Mouse (Mus musculus): Measurements from ENCODE around the gene Cyp39a1. TPM values are rescaled to one million over a fixed set of nuclear protein-coding genes. Genes with fewer than 3 reads are reported as not detected.

Cyp39a1 gene
- polyA plus RNA-seq, 1 experiment from 2014 or later = 41.1 TPM

GRCm38 (mm10) chr17:43731327-43731726 lies 64.1 kb downstream of the Cyp39a1 start:
- no peak for DNase-seq (ENCODE audit: low spot score)
- Histone ChIP-seq H3K4me1 (replicated peaks; ENCODE audit: control insufficient read depth, insufficient read depth, low read length) (no peaks in the 10 kb centered on the region), H3K4me3 (ENCODE audit: low read depth, low read length) (no peak overlapping the region), H3K4me2 (ENCODE audit: low read depth, low read length, severe bottlenecking) (no peak overlapping the region), H3K9ac (ENCODE audit: low read length) (no peak overlapping the region), H3K9me3 (ENCODE audit: control insufficient read depth, low read length) (no peaks in the 10 kb centered on the region), H3K36me3 (ENCODE audit: control insufficient read depth, insufficient read depth, low read length) (no peaks in the 10 kb centered on the region; the same call in 1 of the 2 replicates), H3K27me3 (ENCODE audit: control insufficient read depth, insufficient read depth, low read length) (no peaks in the 10 kb centered on the region), H3K27ac (ENCODE audit: low read depth, low read length) (no peak overlapping the region)
- WGBS = 82% methylated on average over 8 of the region's 8 CpGs
- ATAC-seq (replicated peaks; ENCODE audit: low FRiP score) = no peak

- Histone ChIP-seq H3K4me3 (ENCODE audit: low read depth, low read length) (no peak overlapping the region), H3K9me3 (ENCODE audit: control insufficient read depth, low read length) (no peaks in the 10 kb centered on the region)
These were observed 64.8 kb downstream of the Cyp39a1 start for GRCm38 (mm10) chr17:43731976-43732375.

GRCm38 (mm10) chr17:43734252-43734651 lies 67.0 kb downstream of the Cyp39a1 start:
- Histone ChIP-seq H3K27me3 (ENCODE audit: control insufficient read depth, insufficient read depth, low read length) (no peaks in the 10 kb centered on the region), H3K27ac (ENCODE audit: low read depth, low read length) (no peak overlapping the region), H3K9me3 (ENCODE audit: control insufficient read depth, low read length) (no peaks in the 10 kb centered on the region), H3K4me1 (replicated peaks; ENCODE audit: control insufficient read depth, insufficient read depth, low read length) (no peaks in the 10 kb centered on the region), H3K4me2 (ENCODE audit: low read depth, low read length, severe bottlenecking) (no peak overlapping the region), H3K36me3 (ENCODE audit: control insufficient read depth, insufficient read depth, low read length) (no peaks in the 10 kb centered on the region; the same call in 1 of the 2 replicates), H3K9ac (ENCODE audit: low read length) (no peak overlapping the region), H3K4me3 (ENCODE audit: low read depth, low read length) (no peak overlapping the region)
- DNase-seq (ENCODE audit: low spot score) = no peak
- 82% methylated on average over 4 of the region's 4 CpGs for WGBS
- ATAC-seq (replicated peaks; ENCODE audit: low FRiP score) = no peak

More at GRCm38 (mm10) chr17:43731976-43732375, 64.8 kb downstream of the Cyp39a1 start:
- no peaks in the 10 kb centered on the region for H3K4me1 ChIP-seq (replicated peaks; ENCODE audit: control insufficient read depth, insufficient read depth, low read length)
- H3K4me2 ChIP-seq (ENCODE audit: low read depth, low read length, severe bottlenecking) = no peak overlapping the region
- 93% methylated on average over 8 of the region's 8 CpGs for WGBS
- no peak overlapping the region for H3K27ac ChIP-seq (ENCODE audit: low read depth, low read length)
- H3K9ac ChIP-seq (ENCODE audit: low read length) = no peak overlapping the region
- DNase-seq (ENCODE audit: low spot score) (no peak), ATAC-seq (replicated peaks; ENCODE audit: low FRiP score) (no peak)
- H3K36me3 ChIP-seq (ENCODE audit: control insufficient read depth, insufficient read depth, low read length) = no peaks in the 10 kb centered on the region; the same call in 1 of the 2 replicates
- H3K27me3 ChIP-seq (ENCODE audit: control insufficient read depth, insufficient read depth, low read length) = no peaks in the 10 kb centered on the region

- Histone ChIP-seq H3K4me2 (ENCODE audit: low read depth, low read length, severe bottlenecking) (no peak overlapping the region), H3K36me3 (ENCODE audit: control insufficient read depth, insufficient read depth, low read length) (no peaks in the 10 kb centered on the region), H3K4me1 (replicated peaks; ENCODE audit: control insufficient read depth, insufficient read depth, low read length) (no peaks in the 10 kb centered on the region), H3K9ac (ENCODE audit: low read length) (no peak overlapping the region), H3K27me3 (ENCODE audit: control insufficient read depth, insufficient read depth, low read length) (no peaks in the 10 kb centered on the region), H3K4me3 (ENCODE audit: low read depth, low read length) (no peak overlapping the region), H3K27ac (ENCODE audit: low read depth, low read length) (no peak overlapping the region), H3K9me3 (ENCODE audit: control insufficient read depth, low read length) (no peaks in the 10 kb centered on the region)
- DNase-seq (ENCODE audit: low spot score) (no peak), ATAC-seq (replicated peaks; ENCODE audit: low FRiP score) (no peak)
- 88% methylated on average over 5 of the region's 5 CpGs for WGBS
These were observed 76.7 kb downstream of the Cyp39a1 start for GRCm38 (mm10) chr17:43743933-43744332.

GRCm38 (mm10) chr17:43744425-43744824 lies 77.2 kb downstream of the Cyp39a1 start:
- no peaks in the 10 kb centered on the region for H3K9me3 ChIP-seq (ENCODE audit: control insufficient read depth, low read length)
- WGBS = 76% methylated on average over 4 of the region's 4 CpGs
- no peak overlapping the region for H3K27ac ChIP-seq (ENCODE audit: low read depth, low read length)
- H3K4me1 ChIP-seq (replicated peaks; ENCODE audit: control insufficient read depth, insufficient read depth, low read length) = no peaks in the 10 kb centered on the region
- no peaks in the 10 kb centered on the region for H3K27me3 ChIP-seq (ENCODE audit: control insufficient read depth, insufficient read depth, low read length)
- H3K36me3 ChIP-seq (ENCODE audit: control insufficient read depth, insufficient read depth, low read length) = no peaks in the 10 kb centered on the region
- no peak for ATAC-seq (replicated peaks; ENCODE audit: low FRiP score)
- no peak overlapping the region for H3K9ac ChIP-seq (ENCODE audit: low read length)
- no peak for DNase-seq (ENCODE audit: low spot score)
- no peak overlapping the region for H3K4me2 ChIP-seq (ENCODE audit: low read depth, low read length, severe bottlenecking)
- no peak overlapping the region for H3K4me3 ChIP-seq (ENCODE audit: low read depth, low read length)

- Histone ChIP-seq H3K9ac (ENCODE audit: low read length) (no peak overlapping the region), H3K27me3 (ENCODE audit: control insufficient read depth, insufficient read depth, low read length) (no peaks in the 10 kb centered on the region), H3K36me3 (ENCODE audit: control insufficient read depth, insufficient read depth, low read length) (no peaks in the 10 kb centered on the region), H3K4me3 (ENCODE audit: low read depth, low read length) (no peak overlapping the region), H3K4me1 (replicated peaks; ENCODE audit: control insufficient read depth, insufficient read depth, low read length) (no peaks in the 10 kb centered on the region), H3K4me2 (ENCODE audit: low read depth, low read length, severe bottlenecking) (no peak overlapping the region), H3K27ac (ENCODE audit: low read depth, low read length) (no peak overlapping the region), H3K9me3 (ENCODE audit: control insufficient read depth, low read length) (no peaks in the 10 kb centered on the region)
- WGBS = 92% methylated on average over 6 of the region's 6 CpGs
- ATAC-seq (replicated peaks; ENCODE audit: low FRiP score) = no peak
- no peak for DNase-seq (ENCODE audit: low spot score)
These were observed 83.9 kb downstream of the Cyp39a1 start for GRCm38 (mm10) chr17:43751146-43751545.

GRCm38 (mm10) chr17:43752811-43753210 lies 85.6 kb downstream of the Cyp39a1 start:
- Histone ChIP-seq H3K36me3 (ENCODE audit: control insufficient read depth, insufficient read depth, low read length) (no peaks in the 10 kb centered on the region), H3K4me2 (ENCODE audit: low read depth, low read length, severe bottlenecking) (no peak overlapping the region), H3K4me1 (replicated peaks; ENCODE audit: control insufficient read depth, insufficient read depth, low read length) (no peaks in the 10 kb centered on the region), H3K27me3 (ENCODE audit: control insufficient read depth, insufficient read depth, low read length) (no peaks in the 10 kb centered on the region), H3K9ac (ENCODE audit: low read length) (no peak overlapping the region), H3K4me3 (ENCODE audit: low read depth, low read length) (no peak overlapping the region), H3K27ac (ENCODE audit: low read depth, low read length) (no peak overlapping the region), H3K9me3 (ENCODE audit: control insufficient read depth, low read length) (no peaks in the 10 kb centered on the region)
- ATAC-seq (replicated peaks; ENCODE audit: low FRiP score) (no peak), DNase-seq (ENCODE audit: low spot score) (no peak)
- WGBS = 76% methylated on average over 1 of the region's 1 CpGs

GRCm38 (mm10) chr17:43754687-43755086 lies 87.5 kb downstream of the Cyp39a1 start:
- no peak overlapping the region for H3K4me2 ChIP-seq (ENCODE audit: low read depth, low read length, severe bottlenecking)
- H3K36me3 ChIP-seq (ENCODE audit: control insufficient read depth, insufficient read depth, low read length) = no peaks in the 10 kb centered on the region
- no peak overlapping the region for H3K27ac ChIP-seq (ENCODE audit: low read depth, low read length)
- no peaks in the 10 kb centered on the region for H3K4me1 ChIP-seq (replicated peaks; ENCODE audit: control insufficient read depth, insufficient read depth, low read length)
- H3K27me3 ChIP-seq (ENCODE audit: control insufficient read depth, insufficient read depth, low read length) = no peaks in the 10 kb centered on the region
- no peaks in the 10 kb centered on the region for H3K9me3 ChIP-seq (ENCODE audit: control insufficient read depth, low read length)
- no peak overlapping the region for H3K9ac ChIP-seq (ENCODE audit: low read length)
- no peak for ATAC-seq (replicated peaks; ENCODE audit: low FRiP score)
- H3K4me3 ChIP-seq (ENCODE audit: low read depth, low read length) = no peak overlapping the region
- 82% methylated on average over 5 of the region's 5 CpGs for WGBS
- no peak for DNase-seq (ENCODE audit: low spot score)

GRCm38 (mm10) chr17:43758607-43759259 lies 91.5 kb downstream of the Cyp39a1 start:
- no peaks in the 10 kb centered on the region for H3K9me3 ChIP-seq (ENCODE audit: control insufficient read depth, low read length)
- WGBS = 69% methylated on average over 15 of the region's 15 CpGs
- H3K9ac ChIP-seq (ENCODE audit: low read length) = no peak overlapping the region
- no peak for DNase-seq (ENCODE audit: low spot score)
- H3K4me3 ChIP-seq (ENCODE audit: low read depth, low read length) = no peak overlapping the region
- no peaks in the 10 kb centered on the region for H3K4me1 ChIP-seq (replicated peaks; ENCODE audit: control insufficient read depth, insufficient read depth, low read length)
- H3K36me3 ChIP-seq (ENCODE audit: control insufficient read depth, insufficient read depth, low read length) = no peaks in the 10 kb centered on the region
- ATAC-seq (replicated peaks; ENCODE audit: low FRiP score) = no peak
- no peak overlapping the region for H3K27ac ChIP-seq (ENCODE audit: low read depth, low read length)
- no peaks in the 10 kb centered on the region for H3K27me3 ChIP-seq (ENCODE audit: control insufficient read depth, insufficient read depth, low read length)
- no peak overlapping the region for H3K4me2 ChIP-seq (ENCODE audit: low read depth, low read length, severe bottlenecking)

Data from forebrain, embryonic 11.5 days (tissue).